Mouse (Mus musculus): Measurements from ENCODE around the gene Abca13. TPM values are rescaled to one million over a fixed set of nuclear protein-coding genes. Genes with fewer than 3 reads are reported as not detected.

Abca13 gene
- polyA plus RNA-seq, 1 experiment from 2014 or later, result 0.02 TPM

GRCm38 (mm10) chr11:9574894-9575293, 383.2 kb downstream of the Abca13 start:
- Histone ChIP-seq H3K4me1 (no peaks in the 10 kb centered on the region), H3K27ac (no peak overlapping the region), H3K9me3 (no peaks in the 10 kb centered on the region), H3K36me3 (replicated peaks) (no peaks in the 10 kb centered on the region), H3K27me3 (ENCODE audit: poor library complexity, severe bottlenecking) (no peaks in the 10 kb centered on the region), H3K4me3 (no peak overlapping the region)
- 92% methylated on average over 4 of the region's 4 CpGs for whole genome bisulfite sequencing
- no peak for DNase-seq (ENCODE audit: extremely low spot score, low spot score)

- Histone ChIP-seq H3K27ac (no peak overlapping the region), H3K4me1 (no peaks in the 10 kb centered on the region), H3K36me3 (replicated peaks) (no peaks in the 10 kb centered on the region), H3K4me3 (no peak overlapping the region), H3K27me3 (ENCODE audit: poor library complexity, severe bottlenecking) (no peaks in the 10 kb centered on the region), H3K9me3 (no peaks in the 10 kb centered on the region)
- no peak for DNase-seq (ENCODE audit: extremely low spot score, low spot score)
- WGBS, result 80% methylated on average over 1 of the region's 1 CpGs
Observed at GRCm38 (mm10) chr11:9591757-9592316, 400.1 kb downstream of the Abca13 start.

- H3K27me3 ChIP-seq (ENCODE audit: poor library complexity, severe bottlenecking), result no peaks in the 10 kb centered on the region
- no peak for DNase-seq (ENCODE audit: extremely low spot score, low spot score)
- no peak overlapping the region for H3K4me3 ChIP-seq
- H3K4me1 ChIP-seq, result no peaks in the 10 kb centered on the region
- no peaks in the 10 kb centered on the region for H3K36me3 ChIP-seq (replicated peaks)
- 85% methylated on average over 2 of the region's 2 CpGs for WGBS
- H3K27ac ChIP-seq, result no peak overlapping the region
- no peaks in the 10 kb centered on the region for H3K9me3 ChIP-seq
Observed at GRCm38 (mm10) chr11:9597299-9597698, 405.6 kb downstream of the Abca13 start.

DNA sequence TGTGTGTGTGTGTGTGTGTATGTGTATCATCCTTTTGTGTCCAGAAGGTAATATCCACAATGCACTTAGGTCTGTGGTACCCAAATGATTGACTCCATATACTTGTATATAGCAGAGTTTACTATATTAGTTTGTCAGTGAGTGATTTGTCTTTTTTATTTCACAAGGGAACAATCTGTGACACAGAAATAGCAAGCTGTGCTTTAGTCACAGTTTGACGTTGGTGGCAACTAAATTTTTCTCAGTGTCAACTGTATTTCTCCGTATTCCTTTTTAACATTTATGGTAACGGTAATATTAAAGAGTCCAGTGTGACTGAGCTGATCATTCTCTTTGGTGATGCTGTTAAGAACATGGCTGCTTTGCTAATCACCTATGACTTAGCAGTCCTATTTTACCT, 409.4 kb downstream of the Abca13 start:
- H3K4me3 ChIP-seq, result no peak overlapping the region
- 92% methylated on average over 3 of the region's 3 CpGs for WGBS

DNA sequence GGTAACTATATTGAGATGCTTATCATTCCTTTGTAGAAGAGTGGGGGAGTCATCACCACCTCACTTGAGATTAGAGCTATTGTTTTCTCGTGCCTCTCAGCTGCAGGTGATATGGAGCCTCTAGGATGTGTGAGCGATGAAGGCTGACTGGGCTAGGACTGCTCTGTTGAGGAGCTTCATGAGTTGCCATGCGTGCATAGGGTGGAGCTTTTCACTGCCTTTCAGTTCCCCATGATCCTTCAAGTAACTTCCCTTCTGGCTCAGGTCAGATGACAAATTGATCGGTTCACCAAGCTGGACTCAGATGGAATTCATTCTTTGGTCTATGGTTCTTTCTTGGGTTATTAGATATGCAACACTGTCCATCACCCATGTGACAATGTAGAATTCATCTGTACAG, 410.4 kb downstream of the Abca13 start:
- 83% methylated on average over 4 of the region's 4 CpGs for WGBS
- Histone ChIP-seq H3K4me3 (no peak overlapping the region), H3K9me3 (no peaks in the 10 kb centered on the region), H3K27ac (no peak overlapping the region), H3K4me1 (no peaks in the 10 kb centered on the region), H3K36me3 (replicated peaks) (no peaks in the 10 kb centered on the region), H3K27me3 (ENCODE audit: poor library complexity, severe bottlenecking) (no peaks in the 10 kb centered on the region)
- no peak for DNase-seq (ENCODE audit: extremely low spot score, low spot score)

More for the DNA sequence above, 409.4 kb downstream of the Abca13 start:
- Histone ChIP-seq H3K4me1 (no peaks in the 10 kb centered on the region), H3K27ac (no peak overlapping the region), H3K27me3 (ENCODE audit: poor library complexity, severe bottlenecking) (no peaks in the 10 kb centered on the region), H3K9me3 (no peaks in the 10 kb centered on the region), H3K36me3 (replicated peaks) (no peaks in the 10 kb centered on the region)
- no peak for DNase-seq (ENCODE audit: extremely low spot score, low spot score)

DNA sequence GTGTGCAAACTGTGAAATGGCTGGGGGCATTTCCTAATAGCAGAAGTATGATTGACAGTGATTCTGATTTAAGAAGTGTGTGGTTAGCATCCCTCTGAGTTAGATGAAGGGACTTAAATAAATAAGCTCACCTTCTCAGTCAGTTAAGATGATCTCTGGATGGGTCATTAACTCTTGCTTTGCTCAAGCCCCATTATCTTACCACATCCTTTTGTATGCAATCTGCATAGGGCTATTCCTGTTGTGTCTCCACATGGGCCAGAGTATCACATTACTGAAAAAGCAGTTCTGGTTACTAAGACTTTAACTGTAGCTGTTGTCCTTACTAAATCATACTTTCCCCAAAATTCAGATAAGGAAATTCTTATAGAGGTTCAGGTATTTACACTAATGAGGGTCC, 416.5 kb downstream of the Abca13 start:
- Histone ChIP-seq H3K4me1 (no peaks in the 10 kb centered on the region), H3K9me3 (no peaks in the 10 kb centered on the region), H3K36me3 (replicated peaks) (no peaks in the 10 kb centered on the region), H3K4me3 (no peak overlapping the region), H3K27me3 (ENCODE audit: poor library complexity, severe bottlenecking) (no peaks in the 10 kb centered on the region), H3K27ac (no peak overlapping the region)
- DNase-seq (ENCODE audit: extremely low spot score, low spot score), result no peak

- H3K4me3 ChIP-seq, result no peak overlapping the region
- no peak for DNase-seq (ENCODE audit: extremely low spot score, low spot score)
- no peaks in the 10 kb centered on the region for H3K9me3 ChIP-seq
- 78% methylated on average over 3 of the region's 3 CpGs for WGBS
- no peaks in the 10 kb centered on the region for H3K36me3 ChIP-seq (replicated peaks)
- no peak overlapping the region for H3K27ac ChIP-seq
- no peaks in the 10 kb centered on the region for H3K27me3 ChIP-seq (ENCODE audit: poor library complexity, severe bottlenecking)
- no peaks in the 10 kb centered on the region for H3K4me1 ChIP-seq
Observed at GRCm38 (mm10) chr11:9609075-9609474, 417.3 kb downstream of the Abca13 start.

DNA sequence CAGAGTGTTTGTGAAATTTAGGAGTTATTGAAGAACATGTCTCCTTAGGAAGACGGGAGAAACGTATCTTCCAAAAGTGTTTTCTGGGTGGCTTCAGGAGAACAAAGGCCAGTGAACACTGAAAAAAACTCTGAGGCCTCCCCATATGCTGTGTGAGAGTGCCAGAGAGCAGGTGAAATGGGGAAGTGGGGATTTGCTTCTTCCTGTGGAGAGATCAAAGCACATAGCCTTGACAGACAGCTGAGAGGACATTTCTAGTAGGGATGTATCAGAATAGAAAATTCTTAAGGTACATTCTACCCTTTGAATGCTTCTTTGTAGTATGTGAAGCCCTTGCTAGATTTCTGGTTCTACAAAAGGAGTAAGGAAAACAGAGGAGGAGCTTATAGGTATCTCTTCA, 424.4 kb downstream of the Abca13 start:
- peaks cover 18% of the 10 kb centered on the region for H3K4me1 ChIP-seq
- no peak for DNase-seq (ENCODE audit: extremely low spot score, low spot score)
- no peaks in the 10 kb centered on the region for H3K36me3 ChIP-seq (replicated peaks)
- no peaks in the 10 kb centered on the region for H3K9me3 ChIP-seq
- H3K27me3 ChIP-seq (ENCODE audit: poor library complexity, severe bottlenecking), result peaks cover 12% of the 10 kb centered on the region
- WGBS, result 30% methylated on average over 2 of the region's 2 CpGs
- H3K4me3 ChIP-seq, result no peak overlapping the region
- no peak overlapping the region for H3K27ac ChIP-seq

- H3K36me3 ChIP-seq (replicated peaks), result no peaks in the 10 kb centered on the region
- peaks cover 18% of the 10 kb centered on the region for H3K4me1 ChIP-seq
- H3K27me3 ChIP-seq (ENCODE audit: poor library complexity, severe bottlenecking), result peaks cover 12% of the 10 kb centered on the region
- no peak for DNase-seq (ENCODE audit: extremely low spot score, low spot score)
- H3K4me3 ChIP-seq, result no peak overlapping the region
- WGBS, result 23% methylated on average over 1 of the region's 1 CpGs
- no peaks in the 10 kb centered on the region for H3K9me3 ChIP-seq
- H3K27ac ChIP-seq, result no peak overlapping the region
Observed at GRCm38 (mm10) chr11:9616665-9617064, 424.9 kb downstream of the Abca13 start.

- H3K9me3 ChIP-seq, result no peaks in the 10 kb centered on the region
- no peak overlapping the region for H3K4me3 ChIP-seq
- H3K36me3 ChIP-seq (replicated peaks), result no peaks in the 10 kb centered on the region
- 21% methylated on average over 1 of the region's 1 CpGs for WGBS
- H3K4me1 ChIP-seq, result peaks cover 18% of the 10 kb centered on the region
- no peak for DNase-seq (ENCODE audit: extremely low spot score, low spot score)
- H3K27ac ChIP-seq, result no peak overlapping the region
- peaks cover 12% of the 10 kb centered on the region for H3K27me3 ChIP-seq (ENCODE audit: poor library complexity, severe bottlenecking)
Observed at GRCm38 (mm10) chr11:9619986-9620385, 428.2 kb downstream of the Abca13 start.

DNA sequence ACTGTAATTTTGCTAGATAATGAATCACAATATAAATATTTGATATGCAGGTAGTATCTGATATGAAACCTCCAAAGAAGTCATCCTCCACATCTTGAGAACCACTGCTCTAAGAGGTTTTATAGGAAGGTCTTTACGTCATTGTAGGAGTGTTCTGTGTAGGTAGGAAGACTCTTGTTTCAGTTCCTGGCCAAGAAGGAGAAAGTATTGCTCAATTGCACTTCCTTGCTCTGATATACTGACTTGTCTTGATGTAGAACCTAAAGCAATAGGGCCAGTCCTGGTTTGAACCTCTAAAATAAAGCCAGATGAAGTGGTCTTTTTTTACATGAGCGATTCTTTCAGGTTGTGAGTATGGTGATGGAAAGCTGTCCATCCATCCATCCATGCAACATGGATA, 431.1 kb downstream of the Abca13 start:
- H3K27ac ChIP-seq, result no peak overlapping the region
- 90% methylated on average over 2 of the region's 2 CpGs for WGBS
- no peaks in the 10 kb centered on the region for H3K36me3 ChIP-seq (replicated peaks)
- no peak overlapping the region for H3K4me3 ChIP-seq
- peaks cover 10% of the 10 kb centered on the region for H3K27me3 ChIP-seq (ENCODE audit: poor library complexity, severe bottlenecking)
- no peaks in the 10 kb centered on the region for H3K4me1 ChIP-seq
- H3K9me3 ChIP-seq, result no peaks in the 10 kb centered on the region
- no peak for DNase-seq (ENCODE audit: extremely low spot score, low spot score)

DNA sequence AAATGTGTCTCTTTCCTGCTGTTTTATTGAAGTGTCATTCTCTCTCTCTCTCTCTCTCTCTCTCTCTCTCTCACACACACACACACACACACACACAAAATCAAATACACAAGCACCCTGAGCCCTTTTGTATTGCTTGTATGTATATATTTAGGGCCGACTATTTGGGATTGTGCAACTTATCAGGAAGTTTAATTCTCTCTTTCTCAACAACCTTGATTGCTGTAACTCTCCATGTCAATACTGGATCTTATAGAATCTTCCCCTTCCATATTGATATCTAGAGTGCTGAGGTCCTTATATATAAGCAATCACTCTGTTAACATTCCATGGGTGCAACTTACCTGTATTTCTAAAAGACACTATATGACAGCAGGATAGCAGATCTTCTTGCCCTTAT, 433.0 kb downstream of the Abca13 start:
- 85% methylated on average over 1 of the region's 1 CpGs for WGBS
- Histone ChIP-seq H3K4me1 (no peaks in the 10 kb centered on the region), H3K36me3 (replicated peaks) (no peaks in the 10 kb centered on the region), H3K9me3 (no peaks in the 10 kb centered on the region), H3K27me3 (ENCODE audit: poor library complexity, severe bottlenecking) (no peaks in the 10 kb centered on the region; the same call in 1 of the 2 replicates), H3K4me3 (no peak overlapping the region), H3K27ac (no peak overlapping the region)
- no peak for DNase-seq (ENCODE audit: extremely low spot score, low spot score)

- H3K4me1 ChIP-seq, result no peaks in the 10 kb centered on the region
- H3K4me3 ChIP-seq, result no peak overlapping the region
- WGBS, result 89% methylated on average over 1 of the region's 1 CpGs
- H3K27ac ChIP-seq, result no peak overlapping the region
- no peaks in the 10 kb centered on the region for H3K36me3 ChIP-seq (replicated peaks)
- no peak for DNase-seq (ENCODE audit: extremely low spot score, low spot score)
- no peaks in the 10 kb centered on the region; the same call in 1 of the 2 replicates for H3K27me3 ChIP-seq (ENCODE audit: poor library complexity, severe bottlenecking)
- no peaks in the 10 kb centered on the region for H3K9me3 ChIP-seq
Observed at GRCm38 (mm10) chr11:9625812-9626211, 434.1 kb downstream of the Abca13 start.

GRCm38 (mm10) chr11:9647272-9647671, 455.5 kb downstream of the Abca13 start:
- Histone ChIP-seq H3K4me1 (no peaks in the 10 kb centered on the region), H3K27me3 (ENCODE audit: poor library complexity, severe bottlenecking) (no peaks in the 10 kb centered on the region), H3K9me3 (no peaks in the 10 kb centered on the region), H3K4me3 (no peak overlapping the region), H3K36me3 (replicated peaks) (no peaks in the 10 kb centered on the region), H3K27ac (no peak overlapping the region)
- 85% methylated on average over 3 of the region's 3 CpGs for WGBS
- no peak for DNase-seq (ENCODE audit: extremely low spot score, low spot score)
